Comparison of ENCODE assay signal across 8 mouse cellular contexts in the genomic region with DNA sequence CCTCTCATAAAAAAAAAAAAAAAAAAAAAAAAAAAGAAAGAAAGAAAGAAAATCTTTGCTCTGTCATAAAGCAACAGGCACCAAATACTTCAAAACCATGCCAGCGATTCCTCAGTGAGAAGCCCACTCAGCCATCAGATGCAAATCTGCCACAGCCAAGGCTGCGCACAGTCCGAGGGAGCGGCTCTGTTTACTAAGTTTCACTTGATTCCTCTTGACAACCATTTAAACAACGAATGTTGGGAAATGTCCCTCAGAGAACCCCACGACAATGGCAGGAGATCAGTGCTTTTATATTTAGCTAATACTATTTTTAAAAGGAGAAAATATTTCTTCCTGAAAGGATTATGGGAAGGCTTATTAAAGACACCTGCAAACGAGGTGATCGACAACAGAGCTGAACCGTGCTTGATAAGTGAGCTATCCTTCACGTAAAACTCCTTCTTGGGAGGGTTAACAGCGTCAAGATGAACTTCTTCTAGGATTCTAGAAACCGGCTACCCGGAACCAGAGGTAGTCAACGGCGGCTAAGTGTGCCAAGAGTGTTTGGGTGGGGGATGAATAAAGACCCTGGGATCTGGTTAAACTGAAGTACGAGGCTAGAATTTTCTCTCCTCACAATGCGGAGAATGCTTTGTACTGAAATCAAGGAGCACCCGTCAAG.
DNase-seq lines count a peak whose midpoint lies in the region; ATAC-seq lines count a peak whose summit lies in the region.

No protein-coding gene starts in this region.

- peak overlapping the region; percentile 49 for H3K4me2 ChIP-seq in hindbrain, embryonic 15.5 days

- peaks cover 15% of the 10 kb centered on the region for H3K4me1 ChIP-seq in hindbrain, embryonic 15.5 days (replicated peaks)

- H3K4me3 ChIP-seq in hindbrain, embryonic 15.5 days: peak overlapping the region; percentile 1

- no peak overlapping the region for H3K27ac ChIP-seq in hindbrain, embryonic 15.5 days (replicated peaks)

- no peaks in the 10 kb centered on the region for H3K9me3 ChIP-seq in hindbrain, embryonic 15.5 days

- ATAC-seq in common myeloid progenitor, adult 5-6 weeks (replicated peaks; ENCODE audit: low read depth, poor library complexity, severe bottlenecking): peak; percentile 15; the same call in 1 of the 2 replicates
- ATAC-seq in hindbrain, embryonic 15.5 days (ENCODE audit: low FRiP score, low read depth): no peak

- no peaks in the 10 kb centered on the region for H3K27me3 ChIP-seq in hindbrain, embryonic 15.5 days

- H3K36me3 ChIP-seq in hindbrain, embryonic 15.5 days: no peaks in the 10 kb centered on the region

- DNase-seq in embryo, embryonic 10.5 days (ENCODE audit: low spot score): peak; percentile 37
- no peak for DNase-seq in embryo, embryonic 9.5 days (ENCODE audit: extremely low spot score)
- peak; percentile 36 for DNase-seq in lung, postnatal 36 days
- no peak for DNase-seq in gastrocnemius, adult 8-10 months (ENCODE audit: low spot score in 2 of 2)
- DNase-seq in adrenal gland, postnatal 4 days (ENCODE audit: low spot score in 2 of 2): no peak
- no peak for DNase-seq in left cerebral cortex, adult 18-20 months (ENCODE audit: low spot score in 2 of 2)

- H3K9ac ChIP-seq in hindbrain, embryonic 15.5 days: no peak overlapping the region

- whole genome bisulfite sequencing in hindbrain, embryonic 15.5 days: 39% methylated on average over 18 of the region's 18 CpGs

Comparison
In these comparisons a context has a peak if more than half of its experiments do, and no peak if none do; other contexts are left out.
1. DNase-seq: peak in embryo, embryonic 10.5 days (single experiment) and lung, postnatal 36 days (single experiment); none in embryo, embryonic 9.5 days (single experiment), gastrocnemius, adult 8-10 months (0 of 2), adrenal gland, postnatal 4 days (0 of 2) and left cerebral cortex, adult 18-20 months (0 of 2).